Mouse (Mus musculus) testis, adult 2 months (tissue): Measurements from ENCODE around the gene Grap.

ENCODE experiments used
- CTCF ChIP-seq: fragments of 200-500 bp; IDR thresholded peaks from 2 replicates; pipeline ENCODE4 v1.5.1; 2012; ENCODE audit warnings: low read depth, mild to moderate bottlenecking, inconsistent platforms, low read length, moderate library complexity; ENCODE audit not compliant: control insufficient read depth, insufficient read depth, insufficient replicate concordance
- POLR2A ChIP-seq: fragments of 200-500 bp; IDR thresholded peaks from 2 replicates; pipeline ENCODE4 v1.6.1; 2012; ENCODE audit warnings: low read depth, mild to moderate bottlenecking, inconsistent platforms, low read length, moderate library complexity; ENCODE audit not compliant: control insufficient read depth

GRCm38 (mm10) chr11:61679091-61679866, 26.2 kb downstream of the Grap start:
- TF ChIP-seq CTCF (no peak), POLR2A (no peak)
